Mouse (Mus musculus) neural tube, embryonic 14.5 days (tissue): ENCODE data around the gene Adora3. TPM values are rescaled to one million over a fixed set of nuclear protein-coding genes. Genes with fewer than 3 reads are reported as not detected.
"Not testable (repeated sequence)": the region's sequence is repeated elsewhere in the genome, so short reads cannot be mapped to it uniquely, and the experiment has no call there.

Experiments used
- ATAC-seq: fragments of 200-750 bp; cut with Nextera tagmentation; 2 replicates; pipeline ENCODE4 v1.8.0; 2017; ENCODE audit warnings: low read depth, mild to moderate bottlenecking, moderate TSS enrichment, moderate library complexity
- H3K27ac ChIP-seq: fragments of 300-500 bp; sonication (generic); 2 replicates; pipeline ENCODE4 v1.5.1; 2014; ENCODE audit warnings: low read depth, mild to moderate bottlenecking, control low read depth, low read length, moderate library complexity, mixed read lengths
- H3K27me3 ChIP-seq: fragments of 300-500 bp; sonication (generic); 2 replicates; pipeline ENCODE4 v1.6.1; 2014; ENCODE audit warnings: low read length; ENCODE audit not compliant: control insufficient read depth, insufficient read depth
- H3K36me3 ChIP-seq: fragments of 300-500 bp; sonication (generic); 2 replicates; pipeline ENCODE4 v1.6.1; 2014; ENCODE audit warnings: low read length, mixed read lengths; ENCODE audit not compliant: control insufficient read depth, insufficient read depth
- H3K4me1 ChIP-seq: fragments of 300-500 bp; sonication (generic); 2 replicates; pipeline ENCODE4 v1.6.1; 2014; ENCODE audit warnings: low read length; ENCODE audit not compliant: control insufficient read depth, insufficient read depth
- H3K4me2 ChIP-seq: fragments of 300-500 bp; sonication (generic); 2 replicates; pipeline ENCODE4 v1.6.1; 2014; ENCODE audit warnings: mild to moderate bottlenecking, low read depth, low read length, control low read depth
- H3K4me3 ChIP-seq: fragments of 300-500 bp; sonication (generic); 2 replicates; pipeline ENCODE4 v1.5.1; 2014; ENCODE audit warnings: low read depth, low read length, control low read depth, mixed read lengths
- H3K9ac ChIP-seq: fragments of 300-500 bp; sonication (generic); replicated peaks from 2 replicates; pipeline ENCODE4 v1.6.1; 2014; ENCODE audit warnings: low read depth, mild to moderate bottlenecking, control low read depth, low read length, mixed read lengths
- H3K9me3 ChIP-seq: fragments of 300-500 bp; sonication (generic); 2 replicates; pipeline ENCODE4 v1.6.1; 2016; ENCODE audit warnings: low read length; ENCODE audit not compliant: control insufficient read depth
- WGBS: fragments of 180-500 bp; shearing (Covaris S2); extraction: QIAGEN DNeasy Blood & Tissue Kit; methylation state at CpG from one replicate; pipeline ENCODE4 v1.1.7; 2014; 5-methylcytosine and 5-hydroxymethylcytosine counted together
- polyA plus RNA-seq: library from polyadenylated mRNA; unstranded; fragments of >200 nt; fragmentation: Nextera tagmentation; extraction: Ambion mirVana; gene quantifications from 2 replicates; pipeline ENCODE4 v1.2.1, GENCODE M21; 2014

Adora3 gene
- polyA plus RNA-seq, 1 experiment from 2014 or later: 0.15 TPM

DNA sequence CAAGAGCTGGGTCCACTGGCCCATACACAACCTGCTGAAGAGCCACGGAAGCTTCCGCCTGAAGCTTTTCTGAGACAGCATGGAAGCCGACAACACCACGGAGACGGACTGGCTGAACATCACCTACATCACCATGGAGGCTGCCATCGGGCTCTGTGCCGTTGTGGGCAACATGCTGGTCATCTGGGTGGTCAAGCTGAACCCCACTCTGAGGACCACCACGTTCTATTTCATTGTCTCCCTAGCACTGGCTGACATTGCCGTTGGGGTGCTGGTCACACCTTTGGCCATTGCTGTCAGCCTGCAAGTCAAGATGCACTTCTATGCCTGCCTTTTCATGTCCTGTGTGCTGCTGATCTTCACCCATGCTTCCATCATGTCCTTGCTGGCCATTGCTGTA is 34.1 kb downstream of the Adora3 start:
- WGBS: 95% methylated on average over 9 of the region's 9 CpGs

DNA sequence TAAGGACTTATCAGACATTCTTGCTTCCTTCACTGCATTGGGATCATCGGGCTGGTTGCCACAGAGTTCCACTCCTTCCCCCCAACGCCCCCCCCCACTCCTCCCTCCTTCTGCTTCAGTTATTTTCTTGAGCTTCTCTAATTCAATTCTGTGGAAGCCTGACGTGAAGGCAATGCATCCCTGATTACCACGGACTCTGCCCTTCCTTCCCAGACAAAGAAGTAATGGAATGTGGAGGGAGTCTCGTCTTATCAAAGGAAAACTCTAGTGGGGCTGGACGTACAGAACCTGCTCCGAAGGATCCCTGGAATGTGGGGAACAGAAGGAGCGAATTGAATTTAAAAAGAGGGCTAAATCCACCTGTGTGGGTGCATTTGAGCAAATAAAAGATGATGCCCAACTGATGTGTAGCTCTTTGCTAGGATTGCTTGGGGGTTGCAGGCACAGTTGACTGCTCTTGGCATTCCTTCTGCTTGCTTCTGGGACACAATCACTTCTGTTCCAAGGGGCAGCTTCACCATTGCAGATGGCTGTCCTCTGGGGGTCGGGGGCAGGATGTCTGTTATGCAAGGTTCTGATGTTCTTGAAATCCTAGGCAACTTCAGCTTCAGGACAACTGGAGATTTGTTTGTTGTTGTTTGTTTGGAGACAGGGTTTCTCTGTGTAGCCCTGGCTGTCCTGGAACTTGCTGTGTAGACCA is 37.4 kb downstream of the Adora3 start:
- no peak overlapping the region for H3K4me2 ChIP-seq
- no peak for ATAC-seq

More for the DNA sequence above, 34.1 kb downstream of the Adora3 start:
- H3K4me1 ChIP-seq: no peaks in the 10 kb centered on the region
- no peaks in the 10 kb centered on the region for H3K36me3 ChIP-seq
- H3K27ac ChIP-seq: no peak overlapping the region
- no peak overlapping the region for H3K4me3 ChIP-seq
- H3K27me3 ChIP-seq: no peaks in the 10 kb centered on the region
- no peak overlapping the region for H3K4me2 ChIP-seq
- ATAC-seq: no peak
- H3K9me3 ChIP-seq: no peaks in the 10 kb centered on the region
- H3K9ac ChIP-seq: no peak overlapping the region

DNA sequence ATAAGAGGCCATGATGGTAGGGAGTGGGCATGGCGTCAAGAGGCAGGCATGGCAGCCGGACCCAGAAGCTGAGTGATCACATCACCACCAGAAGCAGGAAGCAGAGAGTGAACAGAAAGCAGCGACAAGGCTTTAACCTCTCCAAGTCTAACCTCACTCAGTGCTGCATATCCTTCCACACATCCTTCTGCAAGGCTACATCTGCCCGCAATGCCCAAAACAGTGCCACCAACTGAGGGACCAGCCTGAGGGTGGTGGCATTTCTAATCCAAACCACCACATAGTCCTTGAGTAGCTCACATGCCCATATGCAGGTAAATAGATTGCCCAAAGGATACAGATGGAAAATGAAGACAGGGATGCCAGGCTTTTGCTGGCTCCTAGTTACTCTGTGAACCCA is 38.3 kb downstream of the Adora3 start:
- no peak overlapping the region for H3K4me3 ChIP-seq
- H3K27ac ChIP-seq: no peak overlapping the region
- H3K4me2 ChIP-seq: no peak overlapping the region
- no peaks in the 10 kb centered on the region for H3K36me3 ChIP-seq
- no peak overlapping the region for H3K9ac ChIP-seq
- no peaks in the 10 kb centered on the region for H3K27me3 ChIP-seq
- ATAC-seq: no peak
- H3K4me1 ChIP-seq: no peaks in the 10 kb centered on the region
- WGBS: 94% methylated on average over 4 of the region's 4 CpGs
- no peaks in the 10 kb centered on the region for H3K9me3 ChIP-seq

More for the DNA sequence above, 37.4 kb downstream of the Adora3 start:
- no peaks in the 10 kb centered on the region for H3K27me3 ChIP-seq
- no peaks in the 10 kb centered on the region for H3K36me3 ChIP-seq
- no peak overlapping the region for H3K9ac ChIP-seq
- 49% methylated on average over 9 of the region's 9 CpGs for WGBS
- H3K9me3 ChIP-seq: no peaks in the 10 kb centered on the region
- no peak overlapping the region for H3K4me3 ChIP-seq
- H3K4me1 ChIP-seq: no peaks in the 10 kb centered on the region
- H3K27ac ChIP-seq: no peak overlapping the region

GRCm38 (mm10) chr3:105910519-105911190 is 40.0 kb downstream of the Adora3 start:
- Histone ChIP-seq H3K9me3 (no peaks in the 10 kb centered on the region), H3K27me3 (no peaks in the 10 kb centered on the region), H3K4me1 (no peaks in the 10 kb centered on the region), H3K4me3 (no peak overlapping the region), H3K4me2 (no peak overlapping the region), H3K9ac (no peak overlapping the region), H3K36me3 (no peaks in the 10 kb centered on the region), H3K27ac (no peak overlapping the region)
- WGBS: 85% methylated on average over 11 of the region's 11 CpGs
- no peak for ATAC-seq

DNA sequence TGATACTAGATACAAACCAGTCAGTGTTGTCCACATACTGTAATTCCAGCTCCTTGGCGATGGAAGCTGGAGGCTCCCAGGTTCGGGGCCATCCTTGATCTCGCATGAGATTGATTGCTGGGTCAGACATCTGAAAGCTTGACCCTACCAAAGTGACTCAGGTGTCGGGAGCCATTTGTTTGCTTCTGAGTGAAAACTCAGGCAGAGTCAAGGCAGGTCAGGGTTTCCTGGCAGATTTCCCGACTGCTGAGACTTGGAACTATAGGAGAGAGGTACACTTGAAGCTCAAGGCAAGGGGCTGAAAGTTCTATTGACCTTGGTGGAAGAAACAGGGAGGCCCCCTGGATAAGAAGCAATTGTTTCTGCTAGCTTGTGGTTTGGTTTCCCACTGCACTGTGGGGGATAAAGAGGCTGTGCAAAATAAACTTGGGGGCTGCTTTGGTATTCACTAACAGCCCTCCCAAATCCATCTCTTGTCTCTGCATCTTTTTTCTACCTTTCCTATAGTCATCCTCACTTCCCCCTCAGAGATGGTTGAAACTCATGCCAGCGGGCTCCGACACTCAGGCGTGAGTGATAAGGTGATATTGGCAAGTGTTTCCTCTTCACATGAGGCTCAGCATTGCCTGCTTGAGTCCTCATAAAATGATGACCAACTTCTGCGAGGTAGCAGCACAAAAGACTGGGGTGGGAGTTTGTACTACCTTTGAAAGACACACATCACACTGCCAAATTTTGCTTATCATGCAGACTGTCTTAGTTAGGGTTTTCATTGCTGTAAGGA is 41.6 kb downstream of the Adora3 start:
- Histone ChIP-seq H3K4me2 (no peak overlapping the region), H3K9me3 (no peaks in the 10 kb centered on the region), H3K4me3 (no peak overlapping the region), H3K36me3 (no peaks in the 10 kb centered on the region), H3K27ac (no peak overlapping the region), H3K27me3 (no peaks in the 10 kb centered on the region), H3K9ac (no peak overlapping the region), H3K4me1 (no peaks in the 10 kb centered on the region)
- 83% methylated on average over 9 of the region's 9 CpGs for WGBS
- ATAC-seq: no peak

DNA sequence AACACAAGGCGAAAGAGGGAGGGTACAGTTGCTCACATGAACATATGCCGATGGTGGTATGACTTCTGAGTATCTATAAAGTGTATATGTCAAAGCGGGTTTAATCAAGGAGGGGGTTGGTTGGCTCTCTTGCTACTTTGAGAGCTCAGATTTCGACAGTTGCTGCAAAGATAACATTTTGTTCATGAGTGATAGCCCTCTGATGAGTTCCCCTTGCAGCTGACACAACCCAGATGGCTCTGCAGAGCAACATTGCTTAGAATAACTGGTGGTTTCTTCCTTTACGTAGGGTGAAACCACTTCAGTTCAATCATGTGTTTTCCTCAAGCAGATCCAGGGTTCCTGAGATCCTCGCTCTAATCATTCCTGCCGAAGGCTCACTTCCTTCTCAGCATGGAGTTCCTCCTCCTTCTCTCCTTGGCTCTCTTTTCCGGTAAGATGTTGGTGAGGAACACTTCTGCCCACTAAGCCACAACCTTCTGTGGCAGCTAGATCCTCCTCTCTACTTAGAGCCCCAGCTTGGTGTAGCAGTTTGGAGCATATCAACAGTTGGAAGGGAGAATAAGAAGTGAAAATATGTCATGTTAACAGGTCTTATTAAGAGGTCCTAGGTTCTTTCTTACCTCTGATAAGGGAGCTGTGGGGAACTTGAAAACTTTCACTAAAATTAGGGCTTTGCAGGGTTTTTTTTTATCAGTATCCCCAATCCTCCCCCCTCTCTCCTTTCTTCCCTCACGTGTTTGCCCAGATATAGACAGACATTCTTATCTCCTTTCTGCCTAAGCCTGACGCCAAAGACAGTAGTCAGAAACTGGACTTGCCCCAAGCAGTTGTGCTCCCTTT is 43.4 kb downstream of the Adora3 start:
- no peaks in the 10 kb centered on the region for H3K4me1 ChIP-seq
- no peak overlapping the region for H3K27ac ChIP-seq
- H3K4me2 ChIP-seq: no peak overlapping the region
- H3K4me3 ChIP-seq: no peak overlapping the region
- no peaks in the 10 kb centered on the region for H3K27me3 ChIP-seq
- WGBS: 79% methylated on average over 10 of the region's 10 CpGs
- H3K36me3 ChIP-seq: no peaks in the 10 kb centered on the region
- ATAC-seq: no peak
- no peak overlapping the region for H3K9ac ChIP-seq
- H3K9me3 ChIP-seq: no peaks in the 10 kb centered on the region

DNA sequence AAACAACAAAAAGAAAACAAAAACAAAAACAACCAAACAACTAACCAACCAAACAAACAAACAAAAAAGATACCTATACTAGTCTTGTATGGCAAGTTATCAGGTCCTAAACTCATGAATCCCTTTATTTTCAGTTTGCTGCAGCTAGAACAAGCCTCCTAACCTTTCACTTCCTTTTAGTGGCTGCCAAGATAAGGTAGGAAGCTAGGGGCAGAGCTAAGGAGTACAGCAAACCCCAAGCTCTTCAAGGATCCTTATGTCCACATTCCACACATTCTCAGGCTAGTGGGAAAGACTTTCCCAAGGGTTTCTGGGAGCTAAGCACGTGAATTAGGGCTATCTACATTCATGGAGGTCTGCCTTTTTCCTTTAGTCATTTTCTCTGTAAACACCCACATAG is 44.6 kb downstream of the Adora3 start:
- Histone ChIP-seq H3K4me1 (no peaks in the 10 kb centered on the region), H3K9me3 (no peaks in the 10 kb centered on the region), H3K27ac (no peak overlapping the region), H3K4me3 (no peak overlapping the region), H3K36me3 (no peaks in the 10 kb centered on the region), H3K27me3 (no peaks in the 10 kb centered on the region), H3K4me2 (no peak overlapping the region), H3K9ac (no peak overlapping the region)
- no peak for ATAC-seq
- WGBS: 42% methylated on average over 1 of the region's 1 CpGs

GRCm38 (mm10) chr3:105916455-105916854 is 45.8 kb downstream of the Adora3 start:
- not testable (repeated sequence) for H3K9me3 ChIP-seq, H3K27me3 ChIP-seq, ATAC-seq, H3K27ac ChIP-seq, H3K4me2 ChIP-seq, H3K4me3 ChIP-seq, H3K9ac ChIP-seq, H3K4me1 ChIP-seq, H3K36me3 ChIP-seq
